Mouse (Mus musculus) MEL (cell line): ENCODE data around the gene Kcnmb1. TPM values are rescaled to one million over a fixed set of nuclear protein-coding genes. Genes with fewer than 3 reads are reported as not detected.

Source experiments
- DNase-seq: peaks from one replicate; pipeline ENCODE4 v3.0.0; 2011; ENCODE audit warnings: low read depth, low spot score
- H3K27ac ChIP-seq: 2 replicates; pipeline ENCODE4 v1.5.1; 2012; ENCODE audit warnings: low read depth, mild to moderate bottlenecking, control low read depth, low read length, moderate library complexity; ENCODE audit not compliant: control insufficient read depth
- H3K27me3 ChIP-seq, 2 experiments: fragments of 150-350 bp in 1 of 2; sonication (generic) in 1 of 2; 2 replicates each; pipeline ENCODE4 v1.6.1; 2012; ENCODE audit warnings: low read length in 2 of 2, mild to moderate bottlenecking in 2 of 2, improper control_type of control experiment in 1 of 2, moderate library complexity in 1 of 2; ENCODE audit not compliant: insufficient read depth in 2 of 2, control insufficient read depth in 1 of 2
- H3K36me3 ChIP-seq, 2 experiments: 2 replicates each; pipeline ENCODE4 v1.6.1; 2012 to 2014; ENCODE audit warnings: low read length in 2 of 2, improper control_type of control experiment in 1 of 2, inconsistent platforms in 1 of 2, mild to moderate bottlenecking in 1 of 2; ENCODE audit not compliant: insufficient read depth in 2 of 2, control insufficient read depth in 1 of 2
- H3K4me1 ChIP-seq, 2 experiments: fragments of 150-350 bp in 1 of 2; sonication (generic) in 1 of 2; 2 replicates each; pipeline ENCODE4 v1.6.1; 2012; ENCODE audit warnings: low read length in 2 of 2, improper control_type of control experiment in 1 of 2, mild to moderate bottlenecking in 1 of 2; ENCODE audit not compliant: insufficient read depth in 2 of 2, control insufficient read depth in 1 of 2
- H3K4me3 ChIP-seq, 2 experiments: fragments of 150-350 bp in 1 of 2; sonication (generic) in 1 of 2; 2 replicates each; pipeline ENCODE4 v1.5.1; 2012; ENCODE audit warnings: low read depth in 2 of 2, low read length in 2 of 2, mild to moderate bottlenecking in 2 of 2, moderate library complexity in 2 of 2, control low read depth in 1 of 2, improper control_type of control experiment in 1 of 2; ENCODE audit not compliant: control insufficient read depth in 1 of 2, insufficient read depth in 1 of 2
- H3K79me2 ChIP-seq: 2 replicates; pipeline ENCODE4 v1.6.1; 2012; ENCODE audit warnings: mild to moderate bottlenecking, low read length, moderate library complexity; ENCODE audit not compliant: control insufficient read depth, poor library complexity, insufficient read depth
- H3K9ac ChIP-seq: 2 replicates; pipeline ENCODE4 v1.6.1; 2012; ENCODE audit warnings: low read depth, mild to moderate bottlenecking, control low read depth, low read length, moderate library complexity; ENCODE audit not compliant: control insufficient read depth, poor library complexity, severe bottlenecking
- H3K9me3 ChIP-seq: fragments of 150-350 bp; sonication (generic); replicated peaks from 2 replicates; pipeline ENCODE4 v1.6.1; 2012; ENCODE audit warnings: mild to moderate bottlenecking, low read length, improper control_type of control experiment, moderate library complexity; ENCODE audit not compliant: insufficient read depth
- BHLHE40 ChIP-seq: IDR thresholded peaks from 2 replicates; pipeline ENCODE4 v1.6.1; 2012; ENCODE audit warnings: low read depth, mild to moderate bottlenecking, inconsistent platforms, low read length, improper control_type of control experiment, borderline replicate concordance
- CHD1 ChIP-seq: IDR thresholded peaks from 2 replicates; pipeline ENCODE4 v1.6.1; 2012; ENCODE audit warnings: low read depth, mild to moderate bottlenecking, inconsistent platforms, low read length, improper control_type of control experiment
- CTCF ChIP-seq, 3 experiments: IDR thresholded peaks in 2 of 3; conservative IDR thresholded peaks in 1 of 3; 2 replicates each; pipeline ENCODE4 v1.5.1; 2011 to 2012; ENCODE audit warnings: low read length in 3 of 3, low read depth in 2 of 3, mild to moderate bottlenecking in 2 of 3, improper control_type of control experiment in 1 of 3, inconsistent platforms in 1 of 3, mixed read lengths in 1 of 3, moderate library complexity in 1 of 3; ENCODE audit not compliant: control insufficient read depth in 1 of 3, insufficient read depth in 1 of 3, poor library complexity in 1 of 3, severe bottlenecking in 1 of 3
- ELF1 ChIP-seq: IDR thresholded peaks from 2 replicates; pipeline ENCODE4 v1.6.1; 2014; ENCODE audit warnings: low read depth, mild to moderate bottlenecking, inconsistent platforms, low read length, improper control_type of control experiment, moderate library complexity
- EP300 ChIP-seq, 2 experiments: IDR thresholded peaks; 2 replicates each; pipeline ENCODE4 v1.6.1; 2011; ENCODE audit warnings: improper control_type of control experiment in 2 of 2, low read length in 2 of 2, low read depth in 1 of 2, mild to moderate bottlenecking in 1 of 2
- ETS1 ChIP-seq: IDR thresholded peaks from 2 replicates; pipeline ENCODE4 v1.6.1; 2012; ENCODE audit warnings: low read depth, mild to moderate bottlenecking, inconsistent platforms, low read length, improper control_type of control experiment, moderate library complexity
- GABPA ChIP-seq: IDR thresholded peaks from 2 replicates; pipeline ENCODE4 v1.6.1; 2012; ENCODE audit warnings: low read depth, mild to moderate bottlenecking, inconsistent platforms, low read length, improper control_type of control experiment, moderate library complexity
- GATA1 ChIP-seq: IDR thresholded peaks from 2 replicates; pipeline ENCODE4 v1.6.1; 2011; ENCODE audit warnings: low read depth, low read length, improper control_type of control experiment
- HCFC1 ChIP-seq: IDR thresholded peaks from 2 replicates; pipeline ENCODE4 v1.6.1; 2012; ENCODE audit warnings: low read depth, mild to moderate bottlenecking, inconsistent platforms, low read length, improper control_type of control experiment, moderate library complexity
- JUND ChIP-seq: IDR thresholded peaks from 2 replicates; pipeline ENCODE4 v1.6.1; 2011; ENCODE audit warnings: low read depth, mild to moderate bottlenecking, improper control_type of control experiment, low read length
- MAFK ChIP-seq: IDR thresholded peaks from 2 replicates; pipeline ENCODE4 v1.6.1; 2011; ENCODE audit warnings: low read depth, mild to moderate bottlenecking, low read length, improper control_type of control experiment, borderline replicate concordance
- MAX ChIP-seq: IDR thresholded peaks from 2 replicates; pipeline ENCODE4 v1.6.1; 2011; ENCODE audit warnings: low read length, improper control_type of control experiment
- MAZ ChIP-seq: IDR thresholded peaks from 2 replicates; pipeline ENCODE4 v1.6.1; 2012; ENCODE audit warnings: low read depth, mild to moderate bottlenecking, inconsistent platforms, low read length, improper control_type of control experiment
- MEF2A ChIP-seq: IDR thresholded peaks from 2 replicates; pipeline ENCODE4 v1.6.1; 2014; ENCODE audit warnings: low read depth, mild to moderate bottlenecking, inconsistent platforms, low read length, improper control_type of control experiment; ENCODE audit not compliant: poor library complexity, insufficient replicate concordance, severe bottlenecking; ENCODE audit errors: extremely low read depth
- MXI1 ChIP-seq: IDR thresholded peaks from 2 replicates; pipeline ENCODE4 v1.6.1; 2011; ENCODE audit warnings: mild to moderate bottlenecking, low read depth, low read length, improper control_type of control experiment
- MYC ChIP-seq: IDR thresholded peaks from 2 replicates; pipeline ENCODE4 v1.6.1; 2011; ENCODE audit warnings: low read depth, mild to moderate bottlenecking, low read length, improper control_type of control experiment, moderate library complexity
- NELFE ChIP-seq: IDR thresholded peaks from 2 replicates; pipeline ENCODE4 v1.6.1; 2011; ENCODE audit warnings: low read depth, low read length, improper control_type of control experiment
- NRF1 ChIP-seq: IDR thresholded peaks from 2 replicates; pipeline ENCODE4 v1.6.1; 2014; ENCODE audit warnings: low read depth, mild to moderate bottlenecking, inconsistent platforms, low read length, improper control_type of control experiment, moderate library complexity; ENCODE audit not compliant: poor library complexity, insufficient read depth, severe bottlenecking
- POLR2A ChIP-seq, 2 experiments: IDR thresholded peaks; 2 replicates each; pipeline ENCODE4 v1.6.1; 2011 to 2012; ENCODE audit warnings: low read length in 2 of 2, mild to moderate bottlenecking in 2 of 2, control low read depth in 1 of 2, improper control_type of control experiment in 1 of 2, low read depth in 1 of 2, moderate library complexity in 1 of 2; ENCODE audit not compliant: control insufficient read depth in 1 of 2, insufficient read depth in 1 of 2, poor library complexity in 1 of 2
- POLR2AphosphoS2 ChIP-seq: IDR thresholded peaks from 2 replicates; pipeline ENCODE4 v1.6.1; 2011; ENCODE audit warnings: low read length, improper control_type of control experiment
- POLR2AphosphoS5 ChIP-seq: IDR thresholded peaks from 2 replicates; pipeline ENCODE4 v1.6.1; 2012; ENCODE audit warnings: low read depth, borderline replicate concordance, mild to moderate bottlenecking, inconsistent platforms, low read length, moderate library complexity, mixed read lengths
- RAD21 ChIP-seq: IDR thresholded peaks from 2 replicates; pipeline ENCODE4 v1.6.1; 2011; ENCODE audit warnings: mild to moderate bottlenecking, low read depth, low read length, improper control_type of control experiment
- SIN3A ChIP-seq: IDR thresholded peaks from 2 replicates; pipeline ENCODE4 v1.6.1; 2012; ENCODE audit warnings: low read length, improper control_type of control experiment, inconsistent platforms
- TBP ChIP-seq: IDR thresholded peaks from 2 replicates; pipeline ENCODE4 v1.8.0; 2011; ENCODE audit warnings: low read depth, low read length, improper control_type of control experiment
- TCF12 ChIP-seq: IDR thresholded peaks from 2 replicates; pipeline ENCODE4 v1.6.1; 2014; ENCODE audit warnings: low read depth, mild to moderate bottlenecking, inconsistent platforms, low read length, improper control_type of control experiment, moderate library complexity
- UBTF ChIP-seq: IDR thresholded peaks from 2 replicates; pipeline ENCODE4 v1.6.1; 2012; ENCODE audit warnings: low read depth, mild to moderate bottlenecking, inconsistent platforms, low read length, improper control_type of control experiment, moderate library complexity, borderline replicate concordance; ENCODE audit not compliant: insufficient read depth
- USF1 ChIP-seq: IDR thresholded peaks from 2 replicates; pipeline ENCODE4 v1.6.1; 2014; ENCODE audit warnings: low read depth, mild to moderate bottlenecking, inconsistent platforms, low read length, improper control_type of control experiment, moderate library complexity
- USF2 ChIP-seq, 2 experiments: IDR thresholded peaks; 2 replicates each; pipeline ENCODE4 v1.6.1; 2011 to 2012; ENCODE audit warnings: improper control_type of control experiment in 2 of 2, low read length in 2 of 2, borderline replicate concordance in 1 of 2, inconsistent platforms in 1 of 2, low read depth in 1 of 2, mild to moderate bottlenecking in 1 of 2; ENCODE audit not compliant: insufficient read depth in 1 of 2
- ZC3H11A ChIP-seq: IDR thresholded peaks from 2 replicates; pipeline ENCODE4 v1.6.1; 2012; ENCODE audit warnings: low read depth, mild to moderate bottlenecking, inconsistent platforms, low read length, improper control_type of control experiment
- ZKSCAN1 ChIP-seq: IDR thresholded peaks from 2 replicates; pipeline ENCODE4 v1.6.1; 2012; ENCODE audit warnings: low read depth, mild to moderate bottlenecking, inconsistent platforms, low read length, improper control_type of control experiment, moderate library complexity
- ZMIZ1 ChIP-seq: IDR thresholded peaks from 2 replicates; pipeline ENCODE4 v1.6.1; 2012; ENCODE audit warnings: low read depth, mild to moderate bottlenecking, inconsistent platforms, low read length, improper control_type of control experiment, moderate library complexity
- ZNF384 ChIP-seq: IDR thresholded peaks from 2 replicates; pipeline ENCODE4 v1.6.1; 2012; ENCODE audit warnings: low read depth, mild to moderate bottlenecking, inconsistent platforms, low read length, improper control_type of control experiment
- polyA plus RNA-seq, 2 experiments: library from polyadenylated mRNA; stranded (reverse) in 1 of 2; unstranded in 1 of 2; fragments of >175 nt in 1 of 2; fragments of >200 nt in 1 of 2; gene quantifications; 2 replicates each; pipeline versions ENCODE4 v1.2.1 to v1.2.4; 2012; ENCODE audit warnings: low replicate concordance in 2 of 2, low read depth in 1 of 2; ENCODE audit not compliant: insufficient read length in 2 of 2, insufficient read depth in 1 of 2, missing spikeins in 1 of 2
- total RNA-seq: library from RNA; depleted of rRNA; stranded (reverse); fragments of 300-350 nt; gene quantifications from 2 replicates; pipeline ENCODE4 v1.2.3, GENCODE M21; 2012

Gene Kcnmb1
- total and polyA plus RNA-seq, 3 experiments, result 0.15 to 0.85 TPM; not detected in 1

DNA sequence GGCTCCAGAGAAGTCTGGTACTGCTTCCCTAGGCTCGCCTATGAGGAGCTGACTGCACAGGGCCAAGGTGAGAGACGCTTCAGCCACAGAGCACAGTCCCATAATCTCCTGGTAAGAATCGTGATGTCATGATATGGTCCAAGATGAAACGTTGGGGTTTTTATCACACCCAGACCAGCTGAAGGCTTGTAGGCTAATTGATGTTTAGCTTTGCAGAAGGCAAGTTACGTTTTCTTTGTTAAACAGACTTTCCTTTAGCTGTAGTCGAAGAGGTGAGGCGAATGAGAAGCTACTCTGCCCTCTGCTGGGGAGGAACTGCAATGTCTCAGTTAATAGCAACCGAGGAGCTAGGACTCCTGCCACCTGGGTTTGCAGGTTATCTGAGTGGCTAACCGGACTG, 45.9 kb downstream of the Kcnmb1 start (continued):
- peak; percentile 82 for TF ChIP-seq ZC3H11A
- peak; percentile 83 for TF ChIP-seq RAD21

DNA sequence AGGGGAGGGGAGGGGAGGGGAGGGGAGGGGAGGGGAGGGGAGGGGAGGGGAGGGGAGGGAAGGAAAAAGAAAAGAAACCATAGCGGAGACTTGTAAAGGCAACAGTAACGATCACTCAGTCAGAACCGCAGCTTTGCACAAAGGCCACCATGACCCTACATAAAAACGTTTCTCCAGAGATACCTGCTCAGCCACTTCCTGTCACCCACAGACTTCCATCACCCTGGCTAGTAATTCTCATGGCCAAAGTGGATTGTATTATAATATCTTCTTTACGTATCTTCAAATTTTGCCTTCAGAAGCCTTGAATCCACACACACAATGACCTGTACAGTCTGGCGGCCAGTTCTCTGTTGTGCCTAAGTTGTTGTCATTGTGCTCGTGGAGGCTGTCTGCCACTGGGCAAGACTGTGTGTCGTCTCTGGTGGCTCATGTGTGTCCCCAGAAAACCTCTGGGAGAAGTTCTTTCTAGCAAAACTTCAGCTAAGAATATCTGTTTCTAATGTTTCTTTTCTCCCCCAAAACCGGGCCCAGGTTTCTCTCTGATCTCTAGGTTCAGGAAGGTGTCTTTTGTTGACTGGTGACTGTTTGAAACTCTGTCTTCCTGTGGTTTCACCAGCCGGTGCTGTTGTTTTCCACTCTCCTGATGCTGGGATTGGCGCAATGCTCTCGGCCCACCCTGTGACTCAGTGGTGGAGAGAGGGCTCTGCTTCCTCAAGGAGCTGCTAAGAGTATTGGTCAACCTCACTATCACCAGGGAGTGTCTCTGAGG, 46.7 kb downstream of the Kcnmb1 start:
- peaks cover 38 to 43% of the 10 kb centered on the region in 2 experiments for H3K4me1 ChIP-seq
- H3K9me3 ChIP-seq, result no peaks in the 10 kb centered on the region
- H3K27me3 ChIP-seq, result no peaks in the 10 kb centered on the region
- peaks cover 0 to 41% of the 10 kb centered on the region in 2 experiments; a peak in 2 of 4 replicates for H3K36me3 ChIP-seq
- peak overlapping the region; percentile 68 for H3K9ac ChIP-seq
- DNase-seq, result peak; percentile 62
- peak overlapping the region; percentile 95 for H3K27ac ChIP-seq
- H3K4me3 ChIP-seq, result peak overlapping the region; percentile 14 to 40; a peak in 3 of 4 replicates
- H3K79me2 ChIP-seq, result no peaks in the 10 kb centered on the region; the same call in 1 of the 2 replicates
- TF ChIP-seq POLR2A (IDR thresholded peaks at IDR 0.05; ENCODE audit: control insufficient read depth in 1 of 2, insufficient read depth in 1 of 2, low read depth in 1 of 2, low read length in 2 of 2, poor library complexity in 1 of 2) (peak in 1 of 2 experiments; percentile 28; a peak in 1 of 4 replicates), CHD1 (0 out of 2 replicates have a peak, but pooled peaks have one; percentile 75), UBTF (no peak), TBP (no peak), USF1 (no peak), MAFK (no peak), GABPA (no peak; the same call in 1 of the 2 replicates), ZKSCAN1 (no peak), ZMIZ1 (no peak; the same call in 1 of the 2 replicates), EP300 (IDR thresholded peaks at IDR 0.05; ENCODE audit: low read depth in 1 of 2, low read length in 2 of 2) (no peak), ETS1 (0 out of 2 replicates have a peak, but pooled peaks have one; percentile 13), ELF1 (no peak), JUND (peak; percentile 8; the same call in 1 of the 2 replicates), ZC3H11A (no peak), POLR2AphosphoS5 (no peak), MAX (no peak), MAZ (peak; percentile 35; the same call in 1 of the 2 replicates), NRF1 (no peak), MXI1 (0 out of 2 replicates have a peak, but pooled peaks have one; percentile 21), CTCF (IDR thresholded peaks at IDR 0.05 in 2 of 3, conservative IDR thresholded peaks at IDR 0.05 in 1 of 3; ENCODE audit: control insufficient read depth in 1 of 3, insufficient read depth in 1 of 3, low read depth in 2 of 3, low read length in 3 of 3, poor library complexity in 1 of 3, severe bottlenecking in 1 of 3) (no peak), HCFC1 (peak; percentile 33; the same call in 1 of the 2 replicates), POLR2AphosphoS2 (no peak), BHLHE40 (no peak; the same call in 1 of the 2 replicates), SIN3A (peak; percentile 24), ZNF384 (no peak), MEF2A (no peak), USF2 (IDR thresholded peaks at IDR 0.05; ENCODE audit: borderline replicate concordance in 1 of 2, insufficient read depth in 1 of 2, low read depth in 1 of 2, low read length in 2 of 2) (no peak), TCF12 (no peak), NELFE (no peak), GATA1 (no peak), MYC (0 out of 2 replicates have a peak, but pooled peaks have one; percentile 6)
